Mouse (Mus musculus) heart, adult 2 months (tissue): ENCODE data around the gene Slc6a3.

Experiments used
- CTCF ChIP-seq: fragments of 200-600 bp; IDR thresholded peaks from 2 replicates; pipeline ENCODE4 v1.8.1; 2022; ENCODE audit warnings: antibody characterized with exemption, mild to moderate bottlenecking, moderate library complexity
- EP300 ChIP-seq: fragments of 200-500 bp; IDR thresholded peaks from 2 replicates; pipeline ENCODE4 v1.6.1; 2011; ENCODE audit warnings: low read depth, low read length, control low read depth; ENCODE audit not compliant: insufficient read depth
- POLR2A ChIP-seq: fragments of 200-500 bp; IDR thresholded peaks from 2 replicates; pipeline ENCODE4 v1.6.1; 2011; ENCODE audit warnings: mild to moderate bottlenecking, low read depth, low read length, control low read depth; ENCODE audit not compliant: insufficient read depth

- TF ChIP-seq POLR2A: no peak
- TF ChIP-seq CTCF: no peak
- TF ChIP-seq EP300: no peak
Observed at GRCm38 (mm10) chr13:73536403-73536821, at the start of gene Slc6a3.
